Mouse (Mus musculus): ENCODE data around the gene Pdcd1lg2.

Pdcd1lg2 gene

DNA sequence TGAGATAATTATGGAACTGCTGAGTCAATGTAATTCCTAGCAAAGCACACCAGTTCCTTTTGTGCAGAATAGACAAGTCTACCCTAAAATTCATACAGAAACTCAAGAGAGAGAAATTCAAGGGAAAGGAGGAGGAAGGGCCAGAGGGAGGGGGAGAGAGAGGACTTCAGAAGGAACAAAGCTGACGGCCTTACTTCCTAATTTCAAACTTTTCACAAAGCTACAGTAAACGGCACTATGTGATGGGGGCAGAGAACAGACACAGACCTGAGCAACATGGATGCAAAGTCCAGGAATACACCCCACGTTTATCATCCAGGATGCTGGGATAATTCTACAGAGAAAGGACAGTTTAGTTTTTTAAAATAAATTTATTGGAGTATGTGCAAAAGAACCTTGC lies 8.8 kb downstream of the Pdcd1lg2 start:
- no peak for DNase-seq (ENCODE audit: low read depth)

DNA sequence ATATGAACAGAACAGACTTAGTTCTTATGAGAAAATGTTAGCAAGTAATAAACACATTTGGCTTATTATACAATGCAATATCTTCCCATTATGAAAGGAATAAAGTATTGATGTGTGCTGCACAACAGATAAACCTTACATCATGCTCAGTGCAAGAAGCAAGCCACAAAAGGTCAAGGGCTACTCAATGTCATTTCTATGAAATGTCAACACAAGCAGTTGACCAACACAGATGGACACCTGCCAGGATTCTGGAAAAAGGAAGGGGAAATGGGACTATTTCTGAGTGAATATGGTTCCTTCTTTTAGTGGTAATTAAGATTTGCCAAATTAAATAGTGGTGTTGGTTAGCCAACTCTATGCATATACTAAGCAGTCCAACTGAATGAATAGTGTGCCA lies 9.2 kb downstream of the Pdcd1lg2 start:
- DNase-seq (ENCODE audit: low read depth): no peak

DNA sequence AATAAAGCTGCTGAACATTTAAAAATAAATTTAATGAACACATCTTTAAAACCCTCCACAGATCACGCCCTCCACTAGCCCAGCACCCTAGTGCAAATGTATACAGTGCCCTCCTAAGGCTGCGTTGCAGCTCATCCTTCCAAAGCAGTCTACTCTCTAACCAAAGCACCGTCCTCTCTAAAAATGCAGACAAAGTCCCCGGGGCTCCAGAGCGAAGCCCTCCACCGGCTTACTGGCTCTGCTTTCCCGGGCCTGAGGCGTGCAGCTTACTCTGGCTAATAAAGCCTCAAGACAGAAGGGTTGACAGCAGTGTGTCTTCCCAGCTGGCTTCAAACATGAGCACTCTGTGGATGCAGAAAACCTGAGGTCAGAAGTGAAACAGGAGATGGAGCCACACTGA lies 9.7 kb downstream of the Pdcd1lg2 start:
- no peak for DNase-seq (ENCODE audit: low read depth)

DNA sequence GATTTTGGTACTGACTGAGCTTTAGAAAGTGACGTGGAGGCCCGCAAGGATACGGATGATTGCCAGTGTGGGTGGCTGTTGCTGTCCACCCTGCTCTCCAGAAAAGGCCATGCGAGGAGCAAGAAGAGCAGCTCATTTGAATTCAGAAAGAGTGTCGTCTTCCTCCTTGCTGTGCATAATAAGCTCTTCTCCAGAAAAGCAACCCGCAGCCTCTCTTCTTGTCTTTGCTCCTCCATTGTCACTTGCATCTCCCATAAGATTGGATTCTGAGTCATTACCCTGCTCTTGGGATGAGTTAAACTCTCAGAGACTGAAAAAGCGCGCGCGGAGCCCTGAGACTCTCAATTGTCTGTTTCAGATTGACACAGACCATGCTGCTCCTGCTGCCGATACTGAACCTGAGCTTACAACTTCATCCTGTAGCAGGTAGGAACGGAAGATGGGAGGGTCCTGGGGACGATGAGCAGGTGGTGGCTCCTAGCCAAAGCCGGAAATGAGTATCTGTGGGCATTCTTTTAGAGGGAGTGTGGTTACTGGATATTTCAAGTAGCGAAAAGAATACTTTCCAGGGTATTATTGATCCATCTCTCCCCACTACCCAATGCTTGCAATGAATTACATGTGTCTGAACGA lies 11.4 kb downstream of the Pdcd1lg2 start:
- no peak for DNase-seq (ENCODE audit: low read depth)

DNA sequence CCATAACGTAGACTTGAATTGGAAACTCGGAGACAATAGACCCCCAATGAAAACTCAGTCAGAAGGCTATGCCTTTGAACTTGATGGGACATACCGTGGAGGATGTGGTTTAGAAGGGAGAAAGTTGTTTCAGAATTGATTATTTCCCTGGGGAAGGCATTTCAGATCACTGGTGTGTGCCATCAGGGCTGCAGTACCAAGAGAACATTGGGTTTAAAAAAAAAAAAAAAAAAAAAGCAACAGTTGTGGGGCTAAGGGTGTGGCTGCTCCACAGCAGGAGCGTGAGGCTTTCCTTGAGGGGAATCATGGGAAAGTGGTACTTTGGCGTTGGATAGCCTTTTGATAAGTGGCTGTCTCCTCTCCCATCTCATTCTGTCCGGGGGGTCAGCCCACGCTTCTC lies 12.1 kb downstream of the Pdcd1lg2 start:
- no peak for DNase-seq (ENCODE audit: low read depth)

DNA sequence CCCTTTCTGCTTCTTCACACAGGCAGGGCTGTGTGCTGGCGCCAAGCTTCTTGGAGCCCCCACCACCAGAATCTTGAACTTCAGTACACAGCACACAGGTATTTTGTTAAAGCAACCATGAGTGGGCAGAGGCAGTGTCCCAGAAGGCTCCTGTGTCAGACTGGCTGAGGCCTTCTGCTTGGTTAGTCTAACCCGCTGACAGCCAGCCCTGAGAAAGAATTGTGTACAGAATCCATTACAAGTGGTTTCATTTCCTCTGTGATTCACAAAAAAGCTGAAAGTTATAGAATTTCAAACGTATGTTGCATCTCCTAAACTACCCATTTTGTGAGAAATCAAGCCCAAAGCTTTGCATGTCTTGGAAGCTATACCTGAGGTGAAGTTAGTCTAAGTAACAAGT lies 19.8 kb downstream of the Pdcd1lg2 start:
- DNase-seq (ENCODE audit: low read depth): no peak

DNA sequence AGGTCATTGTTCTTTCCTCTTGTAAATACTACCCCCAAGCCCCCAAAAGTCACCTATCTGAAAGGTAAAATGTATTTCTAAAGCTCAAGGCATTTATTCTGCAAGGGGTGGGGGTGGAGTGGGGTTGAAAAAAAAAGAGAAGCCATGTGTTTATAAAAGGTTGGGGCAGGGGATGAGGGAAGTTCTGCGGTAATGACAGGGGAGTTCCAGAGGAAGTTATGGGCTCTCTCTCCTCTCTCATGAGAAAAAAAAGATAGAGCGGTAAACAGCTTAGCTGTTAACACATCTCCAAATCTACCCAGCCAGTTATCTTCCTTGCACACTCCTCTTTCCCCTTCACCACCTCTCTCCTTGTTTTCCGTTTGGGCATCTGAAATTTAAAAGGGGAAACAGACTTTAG lies 20.2 kb downstream of the Pdcd1lg2 start:
- DNase-seq (ENCODE audit: low read depth): no peak

DNA sequence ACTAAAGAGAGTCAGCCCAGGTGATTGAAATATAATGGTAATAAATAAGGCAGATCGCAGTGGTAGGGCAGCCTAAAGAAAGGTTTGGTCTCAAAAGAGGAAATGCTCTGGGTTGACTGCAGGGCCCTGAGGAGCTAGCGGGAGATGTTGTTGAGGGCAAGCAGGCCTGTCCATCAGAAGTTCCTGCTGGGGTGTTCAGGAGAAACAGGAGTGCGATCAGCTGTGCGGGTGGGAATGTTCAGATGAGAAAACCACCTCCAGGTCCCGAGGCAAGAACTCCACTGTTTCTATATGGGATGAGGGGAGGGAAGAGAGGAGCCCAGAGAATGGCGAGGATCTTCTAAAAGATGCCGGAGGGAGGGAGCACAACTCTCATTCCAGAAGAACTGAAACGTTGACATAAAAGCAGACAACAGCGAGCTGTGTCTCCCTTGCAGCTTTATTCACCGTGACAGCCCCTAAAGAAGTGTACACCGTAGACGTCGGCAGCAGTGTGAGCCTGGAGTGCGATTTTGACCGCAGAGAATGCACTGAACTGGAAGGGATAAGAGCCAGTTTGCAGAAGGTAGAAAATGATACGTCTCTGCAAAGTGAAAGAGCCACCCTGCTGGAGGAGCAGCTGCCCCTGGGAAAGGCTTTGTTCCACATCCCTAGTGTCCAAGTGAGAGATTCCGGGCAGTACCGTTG lies 26.2 kb downstream of the Pdcd1lg2 start:
- no peak for DNase-seq (ENCODE audit: low read depth)

DNA sequence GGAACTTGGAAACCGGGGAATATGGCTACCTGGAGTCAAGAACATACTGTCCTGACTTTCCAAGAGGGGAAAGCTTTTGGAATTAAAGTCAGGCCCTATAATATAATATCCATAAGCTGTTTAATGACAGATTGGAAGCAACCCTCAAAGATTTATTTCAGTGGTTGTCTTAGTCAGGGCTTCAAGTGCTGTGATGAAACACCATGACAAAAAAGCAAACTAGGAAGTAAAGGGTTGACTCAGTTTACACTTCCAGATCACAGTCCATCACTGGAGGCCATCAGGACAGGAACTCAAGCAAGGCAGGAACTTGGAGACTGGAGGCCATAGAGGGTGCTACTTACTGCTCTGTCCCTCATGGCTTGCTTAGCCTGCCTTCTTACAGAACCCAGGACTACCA lies 27.1 kb downstream of the Pdcd1lg2 start:
- no peak for DNase-seq (ENCODE audit: low read depth)

DNA sequence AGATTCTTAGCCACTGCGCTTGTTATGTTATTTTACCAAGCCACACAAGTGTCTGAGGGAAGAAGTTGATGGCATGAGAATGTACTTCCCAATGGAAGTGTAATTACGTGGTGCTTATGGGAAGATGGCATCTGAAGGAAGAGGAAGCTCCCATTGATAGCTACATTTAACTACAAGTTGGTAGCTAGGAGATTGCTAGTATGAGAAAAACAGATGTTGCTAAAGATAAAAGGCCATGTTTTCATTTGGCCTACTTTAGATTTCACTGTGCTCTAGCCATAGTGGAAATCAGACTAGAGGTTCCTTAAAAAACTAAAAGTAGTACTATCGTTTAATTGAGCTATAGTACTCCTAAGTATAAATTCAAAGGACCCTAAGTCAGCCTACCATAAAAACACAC lies 28.5 kb downstream of the Pdcd1lg2 start:
- DNase-seq (ENCODE audit: low read depth): no peak

DNA sequence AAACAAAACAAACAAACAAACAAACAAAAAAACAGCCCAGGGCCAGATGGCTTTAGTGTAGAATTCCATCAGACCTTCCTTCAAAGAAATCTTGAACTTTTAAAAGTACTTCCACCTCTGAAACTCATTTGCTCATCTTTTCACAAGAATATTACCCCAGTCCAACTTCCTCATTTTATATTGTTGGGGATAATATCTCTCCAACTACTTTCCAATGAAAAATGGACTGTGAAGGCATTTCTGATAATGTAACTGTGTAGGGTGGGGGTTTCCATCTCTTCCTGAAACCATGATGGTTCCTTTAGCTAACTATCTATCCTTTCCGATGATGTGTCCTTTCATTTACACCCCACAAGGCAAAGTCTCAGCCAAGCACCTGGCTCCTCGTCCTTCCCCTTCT lies 31.8 kb downstream of the Pdcd1lg2 start:
- DNase-seq (ENCODE audit: low read depth): no peak

DNA sequence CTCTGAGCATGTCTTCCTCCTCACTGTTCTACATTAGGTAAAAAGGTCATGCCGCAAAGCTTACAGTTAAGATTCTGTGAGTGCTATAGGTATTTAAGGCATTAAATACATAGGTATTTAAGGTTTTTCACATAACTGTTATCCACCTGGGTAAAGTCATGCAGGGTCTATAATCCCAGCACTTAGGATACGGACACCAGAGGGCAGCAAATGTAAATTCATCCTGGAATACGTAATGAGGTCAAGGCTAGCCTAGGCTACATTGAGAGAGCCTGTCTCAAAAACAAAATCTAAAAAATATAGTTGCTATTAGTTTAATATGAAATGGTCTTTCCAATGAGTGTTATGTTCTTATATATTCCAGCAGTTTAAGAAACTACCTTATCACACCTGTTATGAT lies 33.6 kb downstream of the Pdcd1lg2 start:
- no peak for DNase-seq (ENCODE audit: low read depth)

DNA sequence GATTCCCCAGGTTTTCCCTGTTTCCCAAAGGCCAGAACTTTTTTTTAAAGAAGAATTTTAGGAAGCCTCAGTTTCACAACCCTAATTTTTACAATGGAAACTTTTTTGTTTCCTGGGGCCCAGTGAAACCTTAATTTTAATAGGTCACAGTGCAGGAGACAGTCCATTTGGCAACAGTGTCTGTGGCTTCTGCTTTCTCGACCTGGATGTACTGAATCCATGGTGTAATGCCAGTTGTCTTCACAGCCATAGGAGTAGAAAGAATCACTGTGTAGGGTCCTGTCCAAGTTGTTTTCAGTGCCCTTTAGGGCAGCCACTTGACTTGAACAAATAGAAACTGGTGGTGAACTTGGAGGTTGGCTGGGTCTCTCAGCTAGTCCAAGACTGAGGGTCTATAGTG lies 37.7 kb downstream of the Pdcd1lg2 start:
- no peak for DNase-seq (ENCODE audit: low read depth)

DNA sequence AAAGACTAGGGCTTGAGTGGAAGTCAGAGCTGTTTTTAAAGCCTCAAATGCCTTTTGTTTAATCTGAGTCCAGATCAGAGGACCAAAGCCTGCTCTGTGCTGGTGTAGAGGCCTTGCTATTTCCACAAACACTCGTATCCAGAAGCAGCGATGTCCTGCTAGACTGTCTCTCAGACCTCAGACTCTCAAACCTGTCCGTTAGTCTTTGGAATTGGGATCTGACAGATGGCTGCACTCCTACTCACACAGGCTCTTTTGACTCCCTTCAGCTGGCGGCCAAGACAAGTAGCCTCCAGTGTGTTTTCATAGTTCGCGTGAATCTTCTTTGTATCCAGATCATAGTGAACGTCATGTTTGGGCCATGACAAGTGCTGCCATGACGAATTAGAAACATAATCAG lies 39.7 kb downstream of the Pdcd1lg2 start:
- DNase-seq (ENCODE audit: low read depth): no peak

DNA sequence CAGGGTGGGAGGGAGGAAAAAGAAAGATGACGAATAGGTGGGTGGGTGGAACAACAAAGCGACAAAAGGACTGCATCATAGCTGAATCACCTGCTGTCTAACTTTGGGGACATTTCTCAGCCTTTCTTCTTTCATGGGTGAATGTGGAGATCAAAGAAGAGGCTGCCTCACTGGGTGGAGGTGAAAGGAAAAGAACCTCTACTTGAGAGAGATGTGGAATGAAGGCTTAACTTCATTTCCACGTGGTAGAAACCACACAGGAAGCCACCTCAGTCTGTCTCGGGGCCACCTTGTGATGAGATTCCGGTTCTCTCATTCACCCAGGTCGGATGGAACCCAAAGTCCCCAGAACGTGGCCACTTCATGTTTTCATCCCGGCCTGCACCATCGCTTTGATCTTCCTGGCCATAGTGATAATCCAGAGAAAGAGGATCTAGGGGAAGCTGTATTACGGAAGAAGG lies 43.5 kb downstream of the Pdcd1lg2 start:
- DNase-seq (ENCODE audit: low read depth): no peak

DNA sequence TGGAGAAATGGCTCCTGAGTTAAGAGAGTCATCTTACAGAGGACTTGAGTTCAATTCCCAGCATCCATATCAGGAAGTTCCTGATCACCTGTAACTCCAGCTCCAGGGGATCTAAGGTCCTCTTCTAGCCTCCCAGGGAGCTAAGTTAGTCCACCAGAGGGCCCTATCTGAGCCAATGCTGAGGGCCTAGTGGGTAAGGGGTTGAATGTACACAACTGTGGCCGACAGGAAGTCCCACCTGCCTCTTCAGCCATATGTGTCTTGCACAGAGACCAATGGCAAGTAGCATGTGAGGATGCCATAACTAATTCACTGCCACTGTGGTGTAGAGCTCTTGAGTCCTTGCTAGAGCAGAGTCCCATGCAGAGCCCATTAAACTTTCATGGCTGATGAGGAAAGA lies 44.4 kb downstream of the Pdcd1lg2 start:
- DNase-seq (ENCODE audit: low read depth): no peak

DNA sequence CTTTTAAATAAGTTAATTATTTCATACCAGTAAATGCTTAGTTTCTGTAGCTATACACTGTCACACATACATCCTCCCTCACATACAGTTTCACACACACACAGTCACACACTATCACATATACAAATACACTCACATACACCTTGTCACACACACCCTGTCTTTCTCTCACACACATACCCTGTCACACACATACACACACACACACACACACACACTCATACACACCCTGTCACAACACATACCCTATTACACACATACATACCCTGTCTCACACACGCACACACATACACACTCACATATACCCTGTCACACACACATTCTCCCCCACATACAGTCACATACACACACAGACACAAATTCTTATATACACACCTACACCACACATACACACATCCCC lies 47.3 kb downstream of the Pdcd1lg2 start:
- no peak for DNase-seq (ENCODE audit: low read depth)

DNA sequence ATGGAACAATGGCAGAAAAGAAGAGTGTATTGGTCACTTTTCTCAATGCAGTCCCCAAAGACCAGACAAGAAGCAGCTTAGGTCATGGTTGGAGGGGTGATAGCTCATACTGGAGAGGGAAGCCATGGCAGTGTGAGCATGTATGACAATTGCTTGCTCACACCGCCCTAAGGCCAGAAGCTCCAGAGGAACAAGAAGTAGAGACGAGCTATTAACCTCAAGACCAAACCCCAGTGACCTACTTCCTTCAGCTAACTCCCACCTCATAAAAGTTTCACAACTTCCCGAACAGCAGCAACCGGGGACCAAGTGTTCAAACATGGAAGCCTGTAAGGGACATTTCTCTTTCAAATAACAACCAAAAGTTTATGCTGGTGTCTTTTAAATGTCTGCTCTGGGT lies 51.7 kb downstream of the Pdcd1lg2 start:
- DNase-seq (ENCODE audit: low read depth): no peak

DNA sequence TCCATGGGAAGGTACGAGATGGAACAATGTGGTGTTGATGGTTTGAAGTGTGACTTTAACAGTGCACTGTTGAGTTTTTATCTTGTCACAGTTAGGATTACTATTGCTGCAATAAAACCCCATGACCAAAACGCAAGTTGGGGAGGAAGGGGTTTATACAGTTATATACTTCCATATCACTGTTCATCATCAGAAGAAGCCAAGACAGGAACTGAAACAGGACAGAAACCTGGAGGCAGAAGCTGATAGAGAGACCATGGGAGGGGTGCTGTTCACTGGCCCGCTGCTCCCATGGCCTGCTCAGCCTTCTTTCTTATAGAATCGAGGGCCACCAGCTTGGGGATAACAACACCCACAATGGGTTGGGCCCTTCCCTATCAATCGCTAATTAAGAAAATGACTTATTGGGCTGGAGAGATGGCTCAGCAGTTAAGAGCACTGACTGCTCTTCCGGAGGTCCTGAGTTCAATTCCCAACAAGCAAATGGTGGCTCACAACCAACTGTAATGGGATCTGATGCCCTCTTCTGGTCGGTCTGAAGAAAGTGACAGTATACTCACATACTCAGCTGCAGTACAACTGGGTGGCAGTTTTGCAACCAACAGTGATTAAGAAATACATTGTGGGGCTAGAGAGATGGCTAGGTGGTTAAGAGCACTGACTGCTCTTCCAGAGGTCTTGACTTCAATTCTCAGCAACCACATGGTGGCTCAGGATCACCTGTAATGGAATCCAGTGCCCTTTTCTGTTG lies 53.1 kb downstream of the Pdcd1lg2 start:
- DNase-seq (ENCODE audit: low read depth): no peak

DNA sequence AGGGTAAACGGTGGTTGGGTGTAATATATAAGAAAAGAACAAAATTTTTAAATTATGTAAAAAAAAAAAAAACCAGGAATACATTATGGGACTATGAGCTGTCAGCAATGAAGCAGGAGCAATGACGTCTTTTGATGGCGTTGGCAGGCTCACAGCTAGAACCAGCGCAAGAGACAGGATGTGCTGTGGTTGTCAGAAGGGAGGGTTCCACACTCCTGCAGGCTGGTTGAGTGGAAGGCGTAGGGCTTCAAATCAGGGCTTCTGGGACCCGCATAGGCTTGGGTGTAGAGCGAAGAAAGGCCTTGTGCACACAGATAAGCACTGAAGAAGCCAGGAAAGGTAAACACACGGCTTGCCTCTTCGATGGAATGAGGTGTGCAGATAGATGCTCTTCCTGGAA lies 56.1 kb downstream of the Pdcd1lg2 start:
- DNase-seq (ENCODE audit: low read depth): no peak

DNA sequence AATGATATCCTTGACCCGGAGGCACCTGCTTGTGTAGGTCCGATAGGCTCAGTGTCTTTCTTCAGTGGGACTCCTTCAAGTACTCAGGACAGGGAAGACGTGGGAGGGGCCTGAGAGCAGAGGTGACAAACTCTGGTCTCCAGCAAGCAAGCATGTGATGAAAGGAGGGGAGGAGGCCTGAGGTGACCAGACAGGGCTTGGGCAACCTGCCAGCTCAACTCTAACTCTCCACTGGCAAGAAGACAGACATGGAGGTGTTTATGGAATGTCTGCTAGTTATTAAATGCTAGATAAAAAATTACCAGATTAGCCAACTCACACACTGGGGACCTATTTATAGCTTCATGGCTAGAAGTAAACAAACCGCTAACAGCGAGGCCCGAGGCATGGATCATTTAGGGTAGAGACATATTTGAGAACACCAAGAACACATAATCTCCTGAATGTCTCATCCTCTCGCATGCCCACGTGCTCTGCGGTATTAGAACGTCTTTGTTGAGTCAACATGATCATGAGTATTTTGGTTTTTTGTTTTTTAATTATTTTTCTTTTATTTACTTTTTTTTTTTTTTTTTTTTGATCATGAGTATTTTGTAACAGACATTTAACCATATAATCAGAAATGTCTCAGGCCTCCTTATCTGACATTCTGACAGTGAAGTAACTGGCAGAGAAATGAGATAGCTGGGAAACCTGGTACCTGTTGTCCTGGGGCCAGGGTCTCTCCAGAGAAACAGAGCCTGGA lies 58.4 kb downstream of the Pdcd1lg2 start:
- no peak for DNase-seq (ENCODE audit: low read depth)

DNA sequence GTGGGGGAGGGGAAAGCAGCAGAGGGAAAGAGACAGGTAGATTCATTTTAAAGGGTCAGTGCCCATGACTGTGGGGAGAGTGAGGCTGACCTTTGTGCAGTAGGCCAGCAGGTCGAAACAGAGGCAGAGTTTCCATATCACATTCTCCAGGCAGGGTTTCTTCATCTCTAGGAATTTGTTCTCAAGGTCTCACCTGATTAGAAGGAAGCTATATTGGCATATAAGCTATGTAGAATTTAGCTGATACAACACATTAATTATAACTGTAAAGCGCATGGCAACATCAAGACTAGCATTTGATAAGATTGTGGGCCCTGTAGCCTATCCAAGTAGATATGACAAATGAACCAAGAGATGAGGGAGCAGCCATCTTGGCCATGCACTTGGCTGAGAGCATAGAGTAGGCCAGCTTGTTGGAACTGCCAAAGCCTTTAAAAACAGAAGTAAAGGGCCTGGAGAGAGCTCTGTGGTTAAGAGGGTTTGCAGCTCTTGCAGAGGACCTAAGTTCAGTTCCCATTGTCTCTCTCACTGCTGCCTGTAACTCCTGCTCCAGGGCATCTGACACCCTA lies 59.1 kb downstream of the Pdcd1lg2 start:
- no peak for DNase-seq (ENCODE audit: low read depth)

All from fibroblast of lung, adult 2 months (primary cell).